Mouse (Mus musculus) midbrain, embryonic 14.5 days (tissue): ENCODE measurements at regions not wholly inside any gene's neighbourhood (a gene's known extent, or its start where the extent isn't known, plus 50 kb on each side); places are given as distances from the start of the nearest gene placed in this dataset.
"Not testable (repeated sequence)": the region's sequence is repeated elsewhere in the genome, so short reads cannot be mapped to it uniquely, and the experiment has no call there.

ENCODE experiments used
- ATAC-seq: fragments of 200-750 bp; cut with Nextera tagmentation; 2 replicates; pipeline ENCODE4 v1.8.0; 2017; ENCODE audit warnings: moderate number of reproducible peaks, moderate library complexity; ENCODE audit not compliant: low FRiP score, low TSS enrichment
- DNase-seq: peaks from one replicate; pipeline ENCODE4 v3.0.0-alpha.2; 2015
- H3K27ac ChIP-seq: fragments of 300-500 bp; sonication (generic); replicated peaks from 2 replicates; pipeline ENCODE4 v1.5.1; 2014; ENCODE audit warnings: mild to moderate bottlenecking, low read depth, low read length, moderate library complexity
- H3K27me3 ChIP-seq: fragments of 300-500 bp; sonication (generic); 2 replicates; pipeline ENCODE4 v1.6.1; 2014; ENCODE audit warnings: low read length, control low read depth, mixed read lengths; ENCODE audit not compliant: control insufficient read depth, insufficient read depth
- H3K36me3 ChIP-seq: fragments of 300-500 bp; sonication (generic); 2 replicates; pipeline ENCODE4 v1.6.1; 2014; ENCODE audit warnings: low read length, control low read depth; ENCODE audit not compliant: control insufficient read depth, insufficient read depth
- H3K4me1 ChIP-seq: fragments of 300-500 bp; sonication (generic); 2 replicates; pipeline ENCODE4 v1.6.1; 2014; ENCODE audit warnings: mild to moderate bottlenecking, antibody characterized with exemption, low read length, control low read depth; ENCODE audit not compliant: control insufficient read depth, insufficient read depth
- H3K4me2 ChIP-seq: fragments of 300-500 bp; sonication (generic); 2 replicates; pipeline ENCODE4 v1.6.1; 2014; ENCODE audit warnings: mild to moderate bottlenecking, low read length, moderate library complexity
- H3K4me3 ChIP-seq: fragments of 300-500 bp; sonication (generic); replicated peaks from 2 replicates; pipeline ENCODE4 v1.5.1; 2014; ENCODE audit warnings: low read depth, low read length
- H3K9ac ChIP-seq: fragments of 300-500 bp; sonication (generic); replicated peaks from 2 replicates; pipeline ENCODE4 v1.6.1; 2014; ENCODE audit warnings: mild to moderate bottlenecking, low read length, moderate library complexity
- H3K9me3 ChIP-seq: fragments of 300-500 bp; sonication (generic); 2 replicates; pipeline ENCODE4 v1.6.1; 2016; ENCODE audit warnings: low read length, control low read depth, mixed read lengths; ENCODE audit not compliant: control insufficient read depth
- WGBS: fragments of 180-500 bp; shearing (Covaris S2); extraction: QIAGEN DNeasy Blood & Tissue Kit; methylation state at CpG from one replicate; pipeline ENCODE4 v1.1.7; 2014; 5-methylcytosine and 5-hydroxymethylcytosine counted together

DNA sequence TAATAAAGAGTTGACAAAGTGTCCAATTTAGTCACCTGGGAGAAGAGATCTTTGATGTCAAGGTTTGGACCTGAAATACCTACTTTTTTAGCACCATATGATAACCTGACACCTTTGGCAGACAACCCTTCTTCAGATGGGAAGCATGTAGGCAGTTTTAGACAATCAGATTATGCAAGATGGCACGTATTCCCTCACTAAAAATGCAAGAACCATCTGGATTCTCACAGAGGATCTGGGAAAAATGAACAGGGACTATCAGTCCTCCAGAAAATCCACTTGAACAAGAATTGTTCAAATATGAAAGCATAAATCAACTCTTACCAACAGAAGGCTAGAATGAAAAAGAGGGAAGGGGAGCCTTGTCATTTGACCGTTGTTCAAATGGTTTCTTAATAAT lies 148.4 kb downstream of the Mat2b start:
- H3K36me3 ChIP-seq = no peaks in the 10 kb centered on the region
- 80% methylated on average over 2 of the region's 2 CpGs for WGBS
- no peak overlapping the region for H3K4me2 ChIP-seq
- no peak for DNase-seq
- H3K27ac ChIP-seq = no peak overlapping the region
- no peak overlapping the region for H3K4me3 ChIP-seq
- no peak overlapping the region for H3K9ac ChIP-seq
- H3K27me3 ChIP-seq = no peaks in the 10 kb centered on the region
- no peaks in the 10 kb centered on the region for H3K9me3 ChIP-seq
- no peaks in the 10 kb centered on the region for H3K4me1 ChIP-seq
- ATAC-seq = no peak

GRCm38 (mm10) chr11:40545537-40545936 lies 149.5 kb downstream of the Mat2b start:
- Histone ChIP-seq H3K9ac (no peak overlapping the region), H3K27me3 (no peaks in the 10 kb centered on the region), H3K9me3 (no peaks in the 10 kb centered on the region), H3K4me2 (no peak overlapping the region), H3K27ac (no peak overlapping the region), H3K36me3 (no peaks in the 10 kb centered on the region), H3K4me1 (no peaks in the 10 kb centered on the region), H3K4me3 (no peak overlapping the region)
- peak; percentile 18 for DNase-seq
- no peak for ATAC-seq
- 64% methylated on average over 1 of the region's 1 CpGs for WGBS

GRCm38 (mm10) chr11:40540229-40540628 lies 154.8 kb downstream of the Mat2b start:
- 15% methylated on average over 3 of the region's 3 CpGs for WGBS
- Histone ChIP-seq H3K4me3 (no peak overlapping the region), H3K27ac (no peak overlapping the region), H3K4me1 (no peaks in the 10 kb centered on the region), H3K36me3 (no peaks in the 10 kb centered on the region), H3K4me2 (no peak overlapping the region), H3K9me3 (no peaks in the 10 kb centered on the region), H3K27me3 (no peaks in the 10 kb centered on the region), H3K9ac (no peak overlapping the region)
- ATAC-seq (no peak), DNase-seq (no peak)

DNA sequence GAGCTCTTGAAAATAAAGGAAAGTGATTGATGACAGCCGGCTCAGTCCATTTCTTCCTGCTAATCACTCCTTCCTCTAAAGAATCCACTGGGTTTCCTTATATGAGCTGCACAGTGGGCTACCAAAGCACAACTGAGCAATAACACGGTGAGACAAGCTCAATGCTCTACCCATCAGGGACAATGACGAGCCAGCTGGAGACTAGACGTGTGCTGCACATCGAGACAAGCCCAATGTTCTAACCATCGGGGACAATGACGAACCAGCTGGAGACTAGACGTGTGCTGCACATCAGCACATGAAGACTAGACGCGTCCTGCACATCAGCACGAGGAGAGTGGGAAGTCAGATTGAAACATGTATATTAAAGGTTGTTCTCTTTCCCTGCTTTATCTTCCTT lies 155.2 kb downstream of the Mat2b start:
- no peaks in the 10 kb centered on the region for H3K27me3 ChIP-seq
- no peak overlapping the region for H3K9ac ChIP-seq
- H3K4me3 ChIP-seq = no peak overlapping the region
- ATAC-seq (no peak), DNase-seq (no peak)
- H3K9me3 ChIP-seq = no peaks in the 10 kb centered on the region
- no peak overlapping the region for H3K27ac ChIP-seq
- WGBS = 26% methylated on average over 11 of the region's 11 CpGs
- H3K36me3 ChIP-seq = no peaks in the 10 kb centered on the region
- H3K4me1 ChIP-seq = no peaks in the 10 kb centered on the region
- no peak overlapping the region for H3K4me2 ChIP-seq

GRCm38 (mm10) chr11:40536236-40536765 lies 158.7 kb downstream of the Mat2b start:
- Histone ChIP-seq H3K27ac (no peak overlapping the region), H3K4me1 (no peaks in the 10 kb centered on the region), H3K4me3 (no peak overlapping the region), H3K9ac (no peak overlapping the region), H3K4me2 (no peak overlapping the region), H3K36me3 (no peaks in the 10 kb centered on the region), H3K27me3 (no peaks in the 10 kb centered on the region), H3K9me3 (no peaks in the 10 kb centered on the region)
- ATAC-seq (no peak), DNase-seq (no peak)
- 86% methylated on average over 14 of the region's 14 CpGs for WGBS

DNA sequence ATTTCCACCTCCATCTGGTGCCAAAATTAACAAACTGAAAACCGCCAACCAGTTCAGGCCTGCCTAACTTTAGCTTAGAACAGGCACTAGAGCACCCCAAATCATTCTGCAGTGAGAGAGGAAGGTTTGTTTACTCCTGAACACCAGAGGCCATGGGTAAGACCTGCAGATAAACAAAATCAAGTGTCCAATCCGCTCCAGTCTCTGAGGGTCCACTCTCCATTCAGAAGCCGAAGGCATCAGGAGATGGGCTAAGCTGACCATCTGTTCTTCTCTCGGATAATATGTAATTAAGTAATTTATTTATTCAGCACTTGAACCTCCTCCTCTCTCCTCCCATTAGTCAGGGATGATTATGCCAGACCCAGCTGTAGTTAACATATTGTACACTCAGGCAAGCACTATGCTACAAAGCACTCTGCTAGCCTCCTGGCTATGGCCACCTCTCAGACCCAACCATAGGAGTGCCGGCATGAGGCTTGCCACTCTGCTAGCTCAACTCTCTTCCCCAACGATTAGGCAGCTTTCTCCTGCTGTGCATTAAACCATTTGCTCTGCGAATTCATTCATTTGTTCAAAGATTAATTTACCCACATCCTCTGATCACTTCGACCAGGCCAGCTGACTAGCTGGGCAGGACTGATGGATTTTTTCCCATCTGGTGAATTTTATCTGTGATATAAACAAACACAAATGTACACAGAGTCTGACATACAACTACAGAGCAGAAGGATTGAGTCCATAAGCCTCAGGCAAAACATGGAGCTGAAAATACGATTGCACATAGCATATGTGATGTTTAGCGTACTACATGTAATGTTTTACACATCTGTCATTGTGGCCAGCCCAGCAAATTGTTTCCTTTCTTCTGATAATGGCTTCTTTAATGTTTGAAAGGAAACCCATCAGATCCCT lies 184.4 kb downstream of the Mat2b start:
- no peak overlapping the region; the same call in none of the 2 replicates for H3K27ac ChIP-seq
- DNase-seq (peak; percentile 27), ATAC-seq (peak; percentile 78; the same call in 1 of the 2 replicates)

GRCm38 (mm10) chr11:40491599-40491998 lies 203.4 kb downstream of the Mat2b start:
- ATAC-seq (no peak), DNase-seq (no peak)
- no peak overlapping the region for H3K27ac ChIP-seq
- 39% methylated on average over 6 of the region's 6 CpGs for WGBS
- no peak overlapping the region for H3K4me2 ChIP-seq
- H3K9ac ChIP-seq = no peak overlapping the region
- H3K4me1 ChIP-seq = no peaks in the 10 kb centered on the region
- H3K27me3 ChIP-seq = no peaks in the 10 kb centered on the region
- no peaks in the 10 kb centered on the region for H3K9me3 ChIP-seq
- no peaks in the 10 kb centered on the region for H3K36me3 ChIP-seq
- H3K4me3 ChIP-seq = no peak overlapping the region

More for the DNA sequence above, 184.4 kb downstream of the Mat2b start:
- Histone ChIP-seq H3K4me2 (no peak overlapping the region), H3K9ac (no peak overlapping the region), H3K4me1 (no peaks in the 10 kb centered on the region), H3K27me3 (no peaks in the 10 kb centered on the region), H3K4me3 (no peak overlapping the region), H3K36me3 (no peaks in the 10 kb centered on the region), H3K9me3 (no peaks in the 10 kb centered on the region)
- WGBS = 46% methylated on average over 10 of the region's 10 CpGs

GRCm38 (mm10) chr11:40478171-40478570 lies 216.8 kb downstream of the Mat2b start:
- not testable (repeated sequence) for H3K9me3 ChIP-seq, H3K4me2 ChIP-seq, H3K9ac ChIP-seq, H3K36me3 ChIP-seq, H3K27me3 ChIP-seq, H3K4me1 ChIP-seq, H3K4me3 ChIP-seq, DNase-seq, H3K27ac ChIP-seq, ATAC-seq
- 10% methylated on average over 6 of the region's 6 CpGs for WGBS

DNA sequence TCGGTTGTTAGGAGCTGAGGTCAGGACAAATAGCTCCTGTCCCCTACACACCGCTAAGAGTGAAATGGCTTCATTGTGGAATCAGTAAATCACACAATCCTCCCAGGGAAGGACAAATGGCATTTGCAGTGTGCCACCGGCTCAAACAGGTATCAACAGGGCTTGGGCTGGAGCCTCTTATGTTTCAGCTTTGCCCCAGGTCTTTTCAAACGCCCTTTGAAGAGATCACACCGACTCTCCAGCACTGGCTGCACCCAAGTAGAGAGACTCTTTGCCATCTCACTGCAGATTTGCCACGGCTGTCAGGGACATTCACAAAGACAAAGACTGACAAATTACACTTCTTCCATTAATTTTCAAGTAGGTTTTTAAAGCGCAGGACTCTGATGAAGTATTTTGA lies 217.7 kb downstream of the Mat2b start:
- ATAC-seq = no peak
- WGBS = 13% methylated on average over 7 of the region's 7 CpGs

More for the DNA sequence above, 217.7 kb downstream of the Mat2b start:
- Histone ChIP-seq H3K4me2 (no peak overlapping the region), H3K4me1 (peaks cover 4% of the 10 kb centered on the region; the same call in 1 of the 2 replicates), H3K36me3 (no peaks in the 10 kb centered on the region), H3K4me3 (no peak overlapping the region), H3K27me3 (no peaks in the 10 kb centered on the region), H3K27ac (no peak overlapping the region), H3K9me3 (no peaks in the 10 kb centered on the region), H3K9ac (no peak overlapping the region)
- peak; percentile 52 for DNase-seq
